Mouse (Mus musculus) midbrain, embryonic 10.5 days (tissue): ENCODE measurements around the gene Cfap100. TPM values are rescaled to one million over a fixed set of nuclear protein-coding genes. Genes with fewer than 3 reads are reported as not detected.

ENCODE experiments used
- DNase-seq: peaks from one replicate; pipeline ENCODE4 v3.0.0-alpha.2; 2017; ENCODE audit warnings: low spot score
- H3K27ac ChIP-seq: fragments of 300-500 bp; sonication (generic); replicated peaks from 2 replicates; pipeline ENCODE4 v1.5.1; 2016; ENCODE audit warnings: mild to moderate bottlenecking
- H3K27me3 ChIP-seq: fragments of 300-500 bp; sonication (generic); 2 replicates; pipeline ENCODE4 v1.6.1; 2016; ENCODE audit warnings: low read depth, mild to moderate bottlenecking; ENCODE audit not compliant: poor library complexity, severe bottlenecking
- H3K36me3 ChIP-seq: fragments of 300-500 bp; sonication (generic); 2 replicates; pipeline ENCODE4 v1.6.1; 2016; ENCODE audit warnings: mild to moderate bottlenecking, moderate library complexity
- H3K4me1 ChIP-seq: fragments of 300-500 bp; sonication (generic); 2 replicates; pipeline ENCODE4 v1.6.1; 2016
- H3K4me3 ChIP-seq: fragments of 300-500 bp; sonication (generic); 2 replicates; pipeline ENCODE4 v1.5.1; 2016; ENCODE audit warnings: mild to moderate bottlenecking, moderate library complexity
- H3K9me3 ChIP-seq: fragments of 300-500 bp; sonication (generic); replicated peaks from 2 replicates; pipeline ENCODE4 v1.6.1; 2016; ENCODE audit warnings: mild to moderate bottlenecking
- WGBS: fragments of 180-500 bp; shearing (Covaris S2); methylation state at CpG from one replicate; pipeline ENCODE4 v1.1.7; 2016; 5-methylcytosine and 5-hydroxymethylcytosine counted together
- polyA plus RNA-seq: library from polyadenylated mRNA; unstranded; fragments of >200 nt; fragmentation: Nextera tagmentation; extraction: Ambion mirVana; gene quantifications from 2 replicates; pipeline ENCODE4 v1.2.1, GENCODE M21; 2016

Cfap100 gene
- polyA plus RNA-seq, 1 experiment from 2014 or later = 1.9 TPM

GRCm38 (mm10) chr6:90360922-90361614 lies 67.5 kb downstream of the Cfap100 start:
- Histone ChIP-seq H3K4me1 (peaks cover 16% of the 10 kb centered on the region), H3K27me3 (no peaks in the 10 kb centered on the region), H3K36me3 (no peaks in the 10 kb centered on the region), H3K9me3 (no peaks in the 10 kb centered on the region), H3K27ac (no peak overlapping the region), H3K4me3 (no peak overlapping the region)
- WGBS = 85% methylated on average over 6 of the region's 6 CpGs
- DNase-seq = no peak

GRCm38 (mm10) chr6:90360024-90360781 lies 68.4 kb downstream of the Cfap100 start:
- no peak overlapping the region for H3K4me3 ChIP-seq
- H3K27ac ChIP-seq = no peak overlapping the region
- no peak for DNase-seq
- H3K36me3 ChIP-seq = no peaks in the 10 kb centered on the region
- no peaks in the 10 kb centered on the region for H3K27me3 ChIP-seq
- H3K4me1 ChIP-seq = peaks cover 16% of the 10 kb centered on the region
- no peaks in the 10 kb centered on the region for H3K9me3 ChIP-seq
- 73% methylated on average over 7 of the region's 7 CpGs for WGBS

GRCm38 (mm10) chr6:90359445-90359844 lies 69.2 kb downstream of the Cfap100 start:
- H3K4me3 ChIP-seq = no peak overlapping the region
- DNase-seq = no peak
- no peaks in the 10 kb centered on the region for H3K36me3 ChIP-seq
- H3K9me3 ChIP-seq = no peaks in the 10 kb centered on the region
- 74% methylated on average over 2 of the region's 2 CpGs for WGBS
- H3K27ac ChIP-seq = no peak overlapping the region
- H3K4me1 ChIP-seq = peaks cover 16% of the 10 kb centered on the region
- H3K27me3 ChIP-seq = no peaks in the 10 kb centered on the region

- peaks cover 16% of the 10 kb centered on the region for H3K4me1 ChIP-seq
- no peaks in the 10 kb centered on the region for H3K36me3 ChIP-seq
- no peak overlapping the region for H3K27ac ChIP-seq
- WGBS = 73% methylated on average over 5 of the region's 5 CpGs
- no peaks in the 10 kb centered on the region for H3K27me3 ChIP-seq
- no peaks in the 10 kb centered on the region for H3K9me3 ChIP-seq
- no peak overlapping the region for H3K4me3 ChIP-seq
- no peak for DNase-seq
These were observed 70.5 kb downstream of the Cfap100 start for GRCm38 (mm10) chr6:90358142-90358541.

Other genes starting within 250 kb of the Cfap100 start
- gene V1ra8, start 226.0 kb downstream of the Cfap100 start, polyA plus RNA-seq = not detected in 2 replicates
- gene Vmn1r53, start 204.4 kb downstream of the Cfap100 start, polyA plus RNA-seq = not detected in 2 replicates
- gene Vmn1r54, start 182.5 kb downstream of the Cfap100 start, polyA plus RNA-seq = not detected in 2 replicates
- gene BC048671, start 127.6 kb downstream of the Cfap100 start, polyA plus RNA-seq = not detected in 2 replicates
- gene Chst13, start 103.6 kb downstream of the Cfap100 start, polyA plus RNA-seq = 0.11 TPM in 1 of 2 replicates, not detected in the other
- not detected in 2 replicates for gene Uroc1, start 95.5 kb downstream of the Cfap100 start, polyA plus RNA-seq
- gene Zxdc, start 59.3 kb downstream of the Cfap100 start, polyA plus RNA-seq = 6.1 and 8.1 TPM in 2 replicates
- 4.2 and 4.9 TPM in 2 replicates for gene Klf15, start 33.8 kb upstream of the Cfap100 start, polyA plus RNA-seq
- 2.7 and 3.7 TPM in 2 replicates for gene Aldh1l1, start 57.6 kb upstream of the Cfap100 start, polyA plus RNA-seq
- 2.2 and 3.5 TPM in 2 replicates for gene Slc41a3, start 175.9 kb upstream of the Cfap100 start, polyA plus RNA-seq